Mouse (Mus musculus) bone marrow, adult 2 months (tissue): ENCODE data around the gene Alad.

Experiments
- CTCF ChIP-seq: fragments of 200-500 bp; IDR thresholded peaks from 2 replicates; pipeline ENCODE4 v1.5.1; 2011; ENCODE audit warnings: low read length, control low read depth; ENCODE audit not compliant: control insufficient read depth, insufficient read depth
- POLR2A ChIP-seq: fragments of 200-500 bp; IDR thresholded peaks from 2 replicates; pipeline ENCODE4 v1.6.1; 2011; ENCODE audit warnings: low read depth, mild to moderate bottlenecking, control low read depth, low read length, borderline replicate concordance; ENCODE audit not compliant: control insufficient read depth

DNA sequence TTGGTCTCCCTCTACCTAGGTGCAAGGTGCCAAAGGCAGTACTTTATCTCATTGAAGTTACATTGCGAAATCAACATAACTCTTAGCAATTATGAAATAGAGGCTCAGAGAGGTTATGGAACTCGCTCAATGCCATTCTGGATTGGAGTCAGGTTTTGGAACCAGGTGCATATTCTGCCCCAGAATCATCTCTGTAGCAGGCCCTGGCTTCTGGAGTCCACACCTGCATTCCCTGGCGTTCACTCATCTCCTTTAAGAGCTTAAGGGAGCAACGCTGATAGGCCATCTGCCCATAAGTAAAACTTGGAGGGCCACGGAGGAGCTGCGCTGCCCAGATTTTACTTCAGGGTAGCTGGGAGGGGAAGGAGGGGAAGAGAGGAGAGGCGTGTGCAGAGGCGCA, 2.7 kb downstream of the Alad start:
- no peak for TF ChIP-seq CTCF
- no peak for TF ChIP-seq POLR2A
